Mouse (Mus musculus) midbrain, embryonic 13.5 days (tissue): Measurements from ENCODE around the gene Rnf185. TPM values are rescaled to one million over a fixed set of nuclear protein-coding genes. Genes with fewer than 3 reads are reported as not detected.

ENCODE experiments used
- ATAC-seq: fragments of 200-750 bp; cut with Nextera tagmentation; 2 replicates; pipeline ENCODE4 v1.8.0; 2017; ENCODE audit warnings: mild to moderate bottlenecking, moderate TSS enrichment, moderate library complexity
- H3K27ac ChIP-seq: fragments of 300-500 bp; sonication (generic); 2 replicates; pipeline ENCODE4 v1.5.1; 2015; ENCODE audit warnings: inconsistent platforms, mild to moderate bottlenecking, moderate library complexity
- H3K27me3 ChIP-seq: fragments of 300-500 bp; sonication (generic); 2 replicates; pipeline ENCODE4 v1.6.1; 2015; ENCODE audit warnings: mild to moderate bottlenecking, inconsistent platforms
- H3K36me3 ChIP-seq: fragments of 300-500 bp; sonication (generic); 2 replicates; pipeline ENCODE4 v1.6.1; 2015; ENCODE audit warnings: mild to moderate bottlenecking, inconsistent platforms
- H3K4me1 ChIP-seq: fragments of 300-500 bp; sonication (generic); replicated peaks from 2 replicates; pipeline ENCODE4 v1.6.1; 2015; ENCODE audit warnings: inconsistent platforms
- H3K4me2 ChIP-seq: fragments of 300-500 bp; sonication (generic); replicated peaks from 2 replicates; pipeline ENCODE4 v1.6.1; 2015; ENCODE audit warnings: moderate library complexity, mild to moderate bottlenecking, inconsistent platforms
- H3K4me3 ChIP-seq: fragments of 300-500 bp; sonication (generic); replicated peaks from 2 replicates; pipeline ENCODE4 v1.5.1; 2015; ENCODE audit warnings: mild to moderate bottlenecking, inconsistent platforms
- H3K9ac ChIP-seq: fragments of 300-500 bp; sonication (generic); replicated peaks from 2 replicates; pipeline ENCODE4 v1.6.1; 2015; ENCODE audit warnings: mild to moderate bottlenecking, inconsistent platforms
- H3K9me3 ChIP-seq: fragments of 300-500 bp; sonication (generic); 2 replicates; pipeline ENCODE4 v1.6.1; 2016; ENCODE audit warnings: mild to moderate bottlenecking, inconsistent platforms
- WGBS: fragments of 180-500 bp; shearing (Covaris S2); methylation state at CpG from one replicate; pipeline ENCODE4 v1.1.7; 2015; 5-methylcytosine and 5-hydroxymethylcytosine counted together
- polyA plus RNA-seq: library from polyadenylated mRNA; unstranded; fragments of >200 nt; fragmentation: Nextera tagmentation; extraction: Ambion mirVana; gene quantifications from 2 replicates; pipeline ENCODE4 v1.2.1, GENCODE M21; 2015

The Rnf185 gene
- polyA plus RNA-seq, 1 experiment from 2014 or later: 49.3 TPM

DNA sequence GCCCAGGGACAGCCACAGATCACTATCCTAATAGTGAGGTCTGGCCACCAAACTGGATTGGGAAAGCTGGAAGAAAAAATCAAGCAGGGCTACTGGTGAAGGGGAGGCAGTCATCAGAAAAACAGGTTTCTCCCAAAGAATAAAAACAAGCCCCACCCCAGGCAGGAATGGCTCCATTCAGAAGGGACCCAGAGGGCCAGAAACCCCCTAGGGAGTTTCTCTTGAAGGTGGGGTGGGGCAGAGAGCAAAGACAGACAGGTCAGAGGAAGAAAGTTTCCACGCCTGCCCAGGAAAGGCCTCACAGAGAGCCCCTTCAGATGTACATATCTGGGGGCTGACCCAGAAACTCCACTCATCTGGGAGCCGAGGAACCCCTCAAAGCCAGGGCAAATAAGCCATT, 82.0 kb downstream of the Rnf185 start:
- H3K27me3 ChIP-seq: no peaks in the 10 kb centered on the region
- H3K4me3 ChIP-seq: peak overlapping the region; percentile 58
- no peaks in the 10 kb centered on the region for H3K9me3 ChIP-seq
- H3K9ac ChIP-seq: peak overlapping the region; percentile 84
- 64% methylated on average over 2 of the region's 2 CpGs for WGBS
- no peak overlapping the region for H3K27ac ChIP-seq
- H3K36me3 ChIP-seq: no peaks in the 10 kb centered on the region
- ATAC-seq: no peak
- H3K4me1 ChIP-seq: peaks cover 64% of the 10 kb centered on the region
- peak overlapping the region; percentile 63 for H3K4me2 ChIP-seq

DNA sequence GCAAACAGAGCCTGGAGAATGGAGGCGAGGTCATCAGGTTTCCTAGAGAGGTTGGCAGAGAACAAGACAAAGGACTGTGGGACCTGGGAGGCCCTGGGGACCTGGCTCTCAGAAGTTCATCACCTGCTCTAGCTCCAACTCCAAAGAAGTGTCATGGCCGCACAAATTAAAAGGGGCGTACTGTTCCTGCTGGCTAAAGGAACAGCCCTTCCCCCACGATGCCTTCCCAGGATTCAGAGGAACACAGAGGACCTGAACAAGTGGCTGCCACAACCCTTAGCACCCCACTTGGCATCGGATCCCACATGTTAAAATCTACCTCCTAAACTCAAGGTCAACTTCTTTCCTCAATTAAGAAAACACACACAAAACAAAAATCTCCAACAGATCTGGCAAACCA, 82.7 kb downstream of the Rnf185 start:
- peak overlapping the region; percentile 58 for H3K4me3 ChIP-seq
- H3K9me3 ChIP-seq: no peaks in the 10 kb centered on the region
- peaks cover 57% of the 10 kb centered on the region for H3K4me1 ChIP-seq
- H3K36me3 ChIP-seq: no peaks in the 10 kb centered on the region
- WGBS: 74% methylated on average over 5 of the region's 5 CpGs
- peak overlapping the region; percentile 84 for H3K9ac ChIP-seq
- no peak overlapping the region for H3K27ac ChIP-seq
- no peaks in the 10 kb centered on the region for H3K27me3 ChIP-seq
- no peak for ATAC-seq
- peak overlapping the region; percentile 63 for H3K4me2 ChIP-seq

DNA sequence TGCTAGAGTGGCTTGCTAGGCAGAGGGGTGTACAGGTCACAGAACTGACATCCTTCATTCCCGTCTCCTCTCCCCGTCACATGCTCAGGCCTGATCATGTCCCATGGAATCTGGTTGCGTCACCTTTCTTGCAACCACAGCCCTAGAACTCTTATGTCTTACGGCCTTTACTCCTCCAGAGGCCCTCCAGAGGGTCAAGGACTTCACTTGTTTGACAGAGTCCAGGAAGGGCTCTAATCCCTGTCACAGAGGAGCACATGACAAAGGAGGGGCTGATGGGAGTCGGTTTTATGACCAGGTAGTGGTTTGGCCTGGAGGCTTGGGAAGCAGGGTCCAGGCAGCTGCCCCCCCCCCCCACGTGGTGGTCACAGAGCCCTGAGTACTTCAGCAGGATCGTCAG, 83.2 kb downstream of the Rnf185 start:
- peak overlapping the region; percentile 58 for H3K4me3 ChIP-seq
- no peaks in the 10 kb centered on the region for H3K36me3 ChIP-seq
- peak overlapping the region; percentile 63 for H3K4me2 ChIP-seq
- peak overlapping the region; percentile 84 for H3K9ac ChIP-seq
- WGBS: 56% methylated on average over 7 of the region's 7 CpGs
- H3K27ac ChIP-seq: no peak overlapping the region
- no peaks in the 10 kb centered on the region for H3K9me3 ChIP-seq
- ATAC-seq: no peak
- H3K4me1 ChIP-seq: peaks cover 52% of the 10 kb centered on the region
- no peaks in the 10 kb centered on the region for H3K27me3 ChIP-seq

DNA sequence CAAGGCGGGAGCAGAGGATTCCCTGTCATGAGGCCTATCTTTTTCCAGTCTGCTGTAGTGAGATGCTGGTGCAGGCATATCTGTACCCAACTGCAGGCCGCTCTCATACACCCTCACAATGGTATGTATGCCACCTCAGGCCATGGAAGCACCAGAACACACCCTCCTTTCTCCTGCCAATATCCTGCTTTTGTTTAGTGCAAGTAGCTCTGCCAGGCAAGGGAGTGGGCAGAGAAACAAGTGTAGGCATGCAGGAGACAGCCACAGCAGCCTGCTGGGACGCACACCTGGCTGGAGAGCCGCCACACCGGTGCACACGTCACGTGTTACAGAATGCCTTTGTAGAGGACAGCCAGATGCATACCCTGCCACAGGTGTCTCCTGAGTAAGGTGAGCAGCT, 85.8 kb downstream of the Rnf185 start:
- no peak overlapping the region for H3K4me3 ChIP-seq
- H3K9me3 ChIP-seq: no peaks in the 10 kb centered on the region; the same call in 1 of the 2 replicates
- peaks cover 9% of the 10 kb centered on the region for H3K36me3 ChIP-seq
- H3K9ac ChIP-seq: no peak overlapping the region
- no peak for ATAC-seq
- H3K4me2 ChIP-seq: no peak overlapping the region
- H3K27me3 ChIP-seq: no peaks in the 10 kb centered on the region
- peaks cover 36% of the 10 kb centered on the region for H3K4me1 ChIP-seq
- WGBS: 84% methylated on average over 7 of the region's 7 CpGs
- H3K27ac ChIP-seq: no peak overlapping the region

Other genes with a start within 250 kb of the Rnf185 start
- 54.4 and 55.6 TPM in 2 replicates for gene Eif4enif1, start 250.0 kb downstream of the Rnf185 start, polyA plus RNA-seq
- 261 and 285 TPM in 2 replicates for gene Drg1, start 185.9 kb downstream of the Rnf185 start, polyA plus RNA-seq
- 94.6 and 106 TPM in 2 replicates for gene Patz1, start 163.5 kb downstream of the Rnf185 start, polyA plus RNA-seq
- gene Pik3ip1, start 122.0 kb downstream of the Rnf185 start, polyA plus RNA-seq: 24.2 and 25.1 TPM in 2 replicates
- gene Limk2, start 43.2 kb downstream of the Rnf185 start, polyA plus RNA-seq: 134 and 138 TPM in 2 replicates
- gene Pla2g3, start 35.9 kb upstream of the Rnf185 start, polyA plus RNA-seq: 0.52 and 0.67 TPM in 2 replicates
- 1.4 and 1.7 TPM in 2 replicates for gene Inpp5j, start 52.5 kb upstream of the Rnf185 start, polyA plus RNA-seq
- 30.3 and 32.0 TPM in 2 replicates for gene Selenom, start 62.3 kb upstream of the Rnf185 start, polyA plus RNA-seq
- gene Smtn, start 88.2 kb upstream of the Rnf185 start, polyA plus RNA-seq: 15.5 and 18.2 TPM in 2 replicates
- 40.8 and 42.0 TPM in 2 replicates for gene Morc2a, start 196.8 kb upstream of the Rnf185 start, polyA plus RNA-seq